Mouse (Mus musculus) embryonic facial prominence, embryonic 11.5 days (tissue): ENCODE data around the gene Actn4. TPM values are rescaled to one million over a fixed set of nuclear protein-coding genes. Genes with fewer than 3 reads are reported as not detected.

ENCODE experiments used
- ATAC-seq: fragments of 200-750 bp; cut with Nextera tagmentation; replicated peaks from 2 replicates; pipeline ENCODE4 v1.8.0; 2017; ENCODE audit warnings: low read depth; ENCODE audit not compliant: insufficient number of reproducible peaks, low FRiP score, low TSS enrichment
- DNase-seq: peaks from one replicate; pipeline ENCODE4 v3.0.0-alpha.2; 2015; ENCODE audit warnings: low spot score
- H3K27ac ChIP-seq: fragments of 300-500 bp; sonication (generic); replicated peaks from 2 replicates; pipeline ENCODE4 v1.5.1; 2014; ENCODE audit warnings: mild to moderate bottlenecking, low read depth, low read length, control low read depth
- H3K27me3 ChIP-seq: fragments of 300-500 bp; sonication (generic); 2 replicates; pipeline ENCODE4 v1.6.1; 2014; ENCODE audit warnings: mild to moderate bottlenecking, low read length, moderate library complexity, mixed read lengths; ENCODE audit not compliant: control insufficient read depth, insufficient read depth
- H3K36me3 ChIP-seq: fragments of 300-500 bp; sonication (generic); replicated peaks from 2 replicates; pipeline ENCODE4 v1.6.1; 2014; ENCODE audit warnings: low read depth, mild to moderate bottlenecking, low read length, moderate library complexity, mixed read lengths; ENCODE audit not compliant: control insufficient read depth, insufficient read depth
- H3K4me1 ChIP-seq: fragments of 300-500 bp; sonication (generic); 2 replicates; pipeline ENCODE4 v1.6.1; 2014; ENCODE audit warnings: low read length, mixed read lengths; ENCODE audit not compliant: control insufficient read depth, insufficient read depth
- H3K4me2 ChIP-seq: fragments of 300-500 bp; sonication (generic); 2 replicates; pipeline ENCODE4 v1.6.1; 2014; ENCODE audit warnings: low read depth, mild to moderate bottlenecking, control low read depth, low read length, moderate library complexity
- H3K4me3 ChIP-seq: fragments of 300-500 bp; sonication (generic); 2 replicates; pipeline ENCODE4 v1.5.1; 2014; ENCODE audit warnings: low read depth, low read length, control low read depth
- H3K9ac ChIP-seq: fragments of 300-500 bp; sonication (generic); replicated peaks from 2 replicates; pipeline ENCODE4 v1.6.1; 2014; ENCODE audit warnings: mild to moderate bottlenecking, control low read depth, low read length
- H3K9me3 ChIP-seq: fragments of 300-500 bp; sonication (generic); replicated peaks from 2 replicates; pipeline ENCODE4 v1.6.1; 2016; ENCODE audit warnings: mild to moderate bottlenecking, low read length, inconsistent platforms, mixed read lengths; ENCODE audit not compliant: control insufficient read depth
- WGBS: fragments of 180-500 bp; shearing (Covaris S2); extraction: QIAGEN DNeasy Blood & Tissue Kit; methylation state at CpG from one replicate; pipeline ENCODE4 v1.1.7; 2014; 5-methylcytosine and 5-hydroxymethylcytosine counted together
- polyA plus RNA-seq: library from polyadenylated mRNA; unstranded; fragments of >200 nt; fragmentation: Nextera tagmentation; extraction: Ambion mirVana; gene quantifications from 2 replicates; pipeline ENCODE4 v1.2.1, GENCODE M21; 2014

Actn4 gene
- polyA plus RNA-seq, 1 experiment from 2014 or later, result 190 TPM

DNA sequence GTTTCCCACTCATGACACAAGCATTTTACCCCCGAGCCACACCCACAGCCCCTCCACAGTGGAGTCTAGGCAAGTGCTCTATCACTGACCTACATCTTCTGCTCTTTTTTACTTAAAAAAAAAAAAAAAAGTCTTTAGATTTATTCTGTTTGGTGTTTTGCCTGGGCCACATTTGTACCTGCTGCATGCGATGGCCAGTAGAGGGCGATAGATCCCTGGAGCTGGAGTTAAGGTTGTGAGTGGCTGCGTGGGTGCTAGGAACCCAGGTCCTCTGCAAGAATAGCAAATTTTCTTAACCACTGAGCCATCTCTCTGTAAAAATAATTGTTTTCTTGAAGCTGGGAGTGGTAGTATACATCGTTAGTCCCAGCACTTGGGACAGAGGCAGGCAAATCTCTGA lies 29.5 kb upstream of the Actn4 start:
- ATAC-seq, result no peak
- H3K27ac ChIP-seq, result no peak overlapping the region

DNA sequence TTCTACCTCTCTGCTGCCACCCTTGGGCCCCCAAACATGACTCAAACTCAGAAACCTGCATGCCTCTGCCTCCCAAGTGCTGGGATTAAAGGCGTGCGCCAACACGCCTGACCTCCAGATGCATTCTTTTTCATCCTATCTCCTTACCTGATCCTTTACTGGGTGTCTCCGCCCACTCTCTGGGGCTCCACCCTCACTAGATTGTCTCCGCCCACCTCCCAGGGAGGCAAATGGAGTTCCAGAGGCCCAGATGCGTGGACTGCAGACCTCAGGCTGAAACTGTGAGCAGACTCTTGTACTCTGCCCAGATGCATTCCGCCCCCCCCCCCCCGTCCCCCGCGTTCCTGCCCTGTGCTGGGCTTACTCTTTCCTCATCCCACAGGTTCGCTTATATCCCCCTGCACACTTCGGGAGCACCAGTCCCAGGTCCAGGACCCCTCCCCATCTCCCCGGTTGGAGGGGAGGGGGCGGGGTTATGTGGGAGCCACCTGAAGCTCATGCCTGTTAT lies 28.7 kb upstream of the Actn4 start:
- Histone ChIP-seq H3K9me3 (no peaks in the 10 kb centered on the region), H3K27me3 (no peaks in the 10 kb centered on the region), H3K36me3 (no peaks in the 10 kb centered on the region), H3K4me1 (no peaks in the 10 kb centered on the region), H3K4me2 (no peak overlapping the region), H3K27ac (no peak overlapping the region), H3K9ac (no peak overlapping the region), H3K4me3 (no peak overlapping the region)
- DNase-seq (no peak), ATAC-seq (no peak)
- WGBS, result 48% methylated on average over 13 of the region's 14 CpGs

More for the DNA sequence above, 29.5 kb upstream of the Actn4 start:
- Histone ChIP-seq H3K4me2 (no peak overlapping the region), H3K4me1 (no peaks in the 10 kb centered on the region), H3K27me3 (no peaks in the 10 kb centered on the region), H3K9me3 (no peaks in the 10 kb centered on the region), H3K36me3 (no peaks in the 10 kb centered on the region), H3K4me3 (no peak overlapping the region), H3K9ac (no peak overlapping the region)
- DNase-seq, result no peak
- 61% methylated on average over 5 of the region's 5 CpGs for WGBS

DNA sequence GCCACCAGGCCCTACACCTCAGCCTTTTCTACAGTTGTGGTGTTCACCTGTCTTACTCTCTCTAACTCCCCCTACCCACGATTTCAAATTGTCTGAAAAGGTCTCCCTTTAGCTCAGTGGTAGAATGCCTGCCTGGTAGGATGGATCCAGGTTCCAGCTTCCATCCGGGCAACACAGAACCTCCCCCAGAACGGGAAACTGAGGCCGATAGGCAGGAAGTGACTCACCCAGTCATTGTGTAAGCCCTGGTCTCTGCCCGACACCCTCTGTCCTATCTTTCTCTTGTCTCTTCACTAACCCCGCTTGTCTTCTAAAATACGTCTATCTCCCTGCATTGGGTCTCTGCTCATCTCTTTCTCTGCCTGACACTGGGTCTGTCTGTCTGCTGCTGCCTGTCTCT lies 23.1 kb upstream of the Actn4 start:
- DNase-seq (no peak), ATAC-seq (no peak)
- no peaks in the 10 kb centered on the region for H3K27me3 ChIP-seq
- H3K27ac ChIP-seq, result no peak overlapping the region
- WGBS, result 89% methylated on average over 7 of the region's 7 CpGs
- no peak overlapping the region for H3K4me3 ChIP-seq
- H3K9me3 ChIP-seq, result no peaks in the 10 kb centered on the region
- H3K9ac ChIP-seq, result no peak overlapping the region
- no peaks in the 10 kb centered on the region for H3K36me3 ChIP-seq
- no peaks in the 10 kb centered on the region; the same call in 1 of the 2 replicates for H3K4me1 ChIP-seq
- H3K4me2 ChIP-seq, result no peak overlapping the region

DNA sequence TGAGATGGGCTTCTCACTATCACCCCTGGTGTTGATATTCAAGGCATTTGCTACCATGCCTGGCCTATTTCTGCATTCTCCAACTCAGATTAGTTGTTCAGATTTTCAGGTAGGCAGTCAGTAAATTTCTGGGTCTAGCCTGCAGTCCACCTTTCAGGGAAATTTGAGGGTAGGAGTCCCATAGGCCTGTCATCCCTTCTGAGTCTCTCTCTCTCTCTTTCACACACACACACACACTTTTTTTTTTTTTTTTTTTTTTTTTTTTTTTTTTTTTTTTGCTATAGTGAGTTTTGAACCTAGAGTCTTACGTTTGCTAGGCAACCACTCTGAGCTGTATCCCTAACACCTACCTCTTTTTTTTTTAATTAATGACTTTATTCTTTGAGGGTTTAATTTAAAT lies 22.3 kb upstream of the Actn4 start:
- no peak overlapping the region for H3K9ac ChIP-seq
- ATAC-seq (no peak), DNase-seq (no peak)
- H3K4me1 ChIP-seq, result no peaks in the 10 kb centered on the region; the same call in 1 of the 2 replicates
- 88% methylated on average over 1 of the region's 1 CpGs for WGBS
- no peaks in the 10 kb centered on the region for H3K9me3 ChIP-seq
- H3K4me3 ChIP-seq, result no peak overlapping the region
- no peak overlapping the region for H3K27ac ChIP-seq
- no peaks in the 10 kb centered on the region for H3K36me3 ChIP-seq
- no peaks in the 10 kb centered on the region for H3K27me3 ChIP-seq
- no peak overlapping the region for H3K4me2 ChIP-seq

DNA sequence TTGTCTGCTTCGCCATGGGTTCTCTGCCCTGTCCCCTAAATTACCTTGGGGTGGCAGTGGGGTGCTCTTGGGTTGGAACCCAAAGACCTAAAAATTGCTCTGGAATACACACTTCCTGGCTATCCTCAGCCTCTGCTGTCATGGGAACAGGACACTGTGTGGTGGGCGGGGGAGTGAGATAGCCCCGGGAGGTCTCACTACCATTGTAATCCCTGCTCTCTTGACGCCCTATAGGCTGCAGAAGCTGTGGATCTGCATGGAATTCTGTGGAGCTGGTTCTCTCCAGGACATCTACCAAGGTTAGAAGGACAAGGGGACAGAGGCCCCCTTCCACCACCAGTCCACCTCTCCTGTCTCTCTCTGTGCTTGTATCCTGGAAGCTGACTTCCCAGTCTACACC lies 21.7 kb upstream of the Actn4 start:
- 72% methylated on average over 4 of the region's 4 CpGs for WGBS
- H3K4me3 ChIP-seq, result no peak overlapping the region
- no peaks in the 10 kb centered on the region for H3K27me3 ChIP-seq
- no peaks in the 10 kb centered on the region; the same call in 1 of the 2 replicates for H3K4me1 ChIP-seq
- no peak overlapping the region for H3K9ac ChIP-seq
- DNase-seq, result no peak
- no peak overlapping the region for H3K4me2 ChIP-seq
- H3K9me3 ChIP-seq, result no peaks in the 10 kb centered on the region
- no peak overlapping the region for H3K27ac ChIP-seq
- ATAC-seq, result no peak
- H3K36me3 ChIP-seq, result no peaks in the 10 kb centered on the region

DNA sequence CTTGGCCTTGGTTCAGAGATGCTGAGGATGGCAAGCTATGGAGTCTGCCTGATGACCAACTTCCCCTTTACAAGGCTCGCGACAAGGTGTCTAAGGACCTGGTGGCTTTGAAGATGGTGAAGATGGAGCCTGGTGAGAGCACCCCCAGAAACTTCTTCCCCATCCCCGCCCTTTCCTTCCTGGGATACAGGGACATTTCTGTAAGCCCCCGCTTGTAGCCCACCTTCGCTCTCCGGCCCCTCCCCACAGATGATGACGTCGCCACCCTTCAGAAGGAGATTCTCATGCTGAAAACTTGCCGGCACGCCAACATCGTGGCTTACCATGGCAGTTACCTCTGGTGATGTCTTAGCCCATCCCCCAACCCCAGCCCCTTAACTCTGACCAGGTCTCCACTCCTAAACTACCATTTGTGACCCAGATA lies 21.0 kb upstream of the Actn4 start:
- Histone ChIP-seq H3K27me3 (no peaks in the 10 kb centered on the region), H3K4me3 (no peak overlapping the region), H3K4me2 (no peak overlapping the region; the same call in 1 of the 2 replicates), H3K4me1 (no peaks in the 10 kb centered on the region; the same call in 1 of the 2 replicates), H3K36me3 (no peaks in the 10 kb centered on the region), H3K9me3 (no peaks in the 10 kb centered on the region), H3K9ac (no peak overlapping the region), H3K27ac (no peak overlapping the region)
- no peak for ATAC-seq
- no peak for DNase-seq
- WGBS, result 74% methylated on average over 11 of the region's 11 CpGs

DNA sequence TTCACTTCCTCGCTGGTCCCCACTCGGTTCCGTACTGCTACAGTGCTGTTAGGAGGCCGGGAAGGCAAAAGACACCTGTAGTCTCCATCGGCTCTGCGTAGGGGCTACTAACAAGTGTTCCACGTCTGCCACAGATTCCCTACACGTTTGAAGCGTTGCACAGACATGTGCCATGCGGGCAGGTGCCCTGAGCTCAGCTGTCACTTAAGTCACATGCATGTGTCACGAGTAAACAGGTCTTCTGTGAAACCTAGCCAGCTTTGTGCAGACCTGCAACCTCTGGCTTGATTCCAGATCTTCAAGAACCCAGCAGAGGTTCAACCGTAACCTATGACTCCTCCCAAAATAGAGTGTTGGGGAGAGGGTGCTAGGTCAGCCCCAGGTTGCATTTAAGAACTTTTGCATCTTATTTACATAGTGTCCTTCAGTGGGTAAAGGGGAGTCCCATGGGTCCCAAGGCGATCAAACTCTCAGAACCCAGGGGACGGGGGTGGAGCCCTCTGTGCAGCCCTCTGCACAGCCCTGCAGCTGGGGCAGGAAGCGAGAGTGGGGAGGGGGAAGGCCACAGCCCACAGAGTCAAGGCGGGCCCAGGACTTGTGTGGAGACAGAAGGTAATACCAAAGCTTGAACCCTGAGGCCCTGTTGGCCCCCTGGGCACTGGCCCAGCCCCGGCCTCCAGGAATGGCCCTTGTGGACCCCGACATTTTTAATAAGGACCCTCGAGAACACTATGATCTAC lies 20.3 kb upstream of the Actn4 start:
- H3K4me2 ChIP-seq, result peak overlapping the region; percentile 74
- DNase-seq, result no peak
- peak overlapping the region; percentile 38; the same call in 1 of the 2 replicates for H3K27ac ChIP-seq
- H3K27me3 ChIP-seq, result no peaks in the 10 kb centered on the region
- 13% methylated on average over 19 of the region's 19 CpGs for WGBS
- H3K9ac ChIP-seq, result peak overlapping the region; percentile 79
- no peaks in the 10 kb centered on the region for H3K9me3 ChIP-seq
- peak overlapping the region; percentile 53 for H3K4me3 ChIP-seq
- H3K36me3 ChIP-seq, result no peaks in the 10 kb centered on the region; the same call in 1 of the 2 replicates
- H3K4me1 ChIP-seq, result no peaks in the 10 kb centered on the region; the same call in 1 of the 2 replicates
- ATAC-seq, result peak; percentile 42

DNA sequence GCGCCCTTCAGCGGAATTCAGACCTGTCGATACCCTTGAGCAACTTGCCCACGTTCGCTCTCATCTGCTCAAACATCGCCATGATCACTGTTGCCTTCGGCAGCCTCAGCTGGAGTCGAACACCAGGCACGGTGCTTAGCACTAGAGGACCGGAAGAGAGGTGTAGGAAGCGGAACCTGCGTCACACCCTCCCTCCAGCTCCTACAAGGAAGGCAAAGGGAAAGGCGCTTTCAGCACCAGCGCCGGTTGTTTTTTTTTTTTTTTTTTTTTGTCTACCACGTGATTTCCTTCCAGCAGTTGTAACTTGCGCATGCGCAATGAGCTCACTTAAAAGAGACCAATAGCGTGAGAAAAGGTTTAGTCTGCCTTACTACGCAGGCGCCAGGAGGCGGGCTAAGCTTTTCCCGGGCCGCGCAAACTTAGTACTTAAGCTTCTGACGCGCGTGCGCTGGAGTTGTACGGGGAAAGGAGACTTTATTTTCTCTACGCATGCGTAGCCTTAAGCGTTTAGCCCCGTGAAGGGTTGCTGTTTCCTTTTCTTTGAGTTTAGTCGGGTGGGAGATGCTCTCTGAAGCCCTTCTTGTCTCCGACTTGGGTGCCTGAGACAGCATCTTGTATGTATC lies 19.6 kb upstream of the Actn4 start, which contains the start of the genes Eif3k and Map4k1:
Eif3k (minus strand) TSS at position 214 of the 623 bp plus-strand sequence.
Map4k1 (plus strand) TSS at position 400 of the 623 bp plus-strand sequence.
- Histone ChIP-seq H3K36me3 (no peaks in the 10 kb centered on the region; the same call in 1 of the 2 replicates), H3K4me2 (peak within 1 kb of the TSS; percentile 84), H3K4me3 (peak within 1 kb of the TSS; percentile 53), H3K4me1 (no peaks in the 10 kb centered on the region; the same call in 1 of the 2 replicates), H3K9ac (peak within 1 kb of the TSS; percentile 79), H3K27ac (peak within 1 kb of the TSS; percentile 38; the same call in 1 of the 2 replicates), H3K9me3 (no peaks in the 10 kb centered on the region), H3K27me3 (no peaks in the 10 kb centered on the region)
- WGBS, result under 1% methylated on average over 36 of the region's 36 CpGs
- DNase-seq (peak; percentile 100), ATAC-seq (peak; percentile 94)
